Mouse (Mus musculus) cerebellum, postnatal 25 days (tissue): Measurements from ENCODE around the gene Syvn1.

Experiments used
- DNase-seq, 2 experiments: peaks; one replicate each; pipeline ENCODE4 v3.0.0; 2021; ENCODE audit warnings: mixed read lengths in 2 of 2

Syvn1 gene

GRCm38 (mm10) chr19:6046294-6047153 lies at the start of gene Syvn1:
Gene Syvn1, plus strand, starts transcription at chr19:6046576.
- peak; percentile 93 to 95 for DNase-seq

- no peak for DNase-seq
These were observed 48.2 kb upstream of the Syvn1 start for GRCm38 (mm10) chr19:5998180-5998579.

- no peak for DNase-seq
These were observed 46.4 kb upstream of the Syvn1 start for GRCm38 (mm10) chr19:5999969-6000368.

- DNase-seq, result no peak
These were observed 40.8 kb upstream of the Syvn1 start for GRCm38 (mm10) chr19:6005541-6005940.

- DNase-seq, result no peak
These were observed 39.4 kb upstream of the Syvn1 start for GRCm38 (mm10) chr19:6007013-6007412.

- DNase-seq, result no peak
These were observed 37.2 kb upstream of the Syvn1 start for GRCm38 (mm10) chr19:6009137-6009536.

GRCm38 (mm10) chr19:6013691-6014090 lies 32.7 kb upstream of the Syvn1 start:
- no peak for DNase-seq

GRCm38 (mm10) chr19:6014991-6015510 lies 31.3 kb upstream of the Syvn1 start:
- DNase-seq, result peak; percentile 67 to 76

GRCm38 (mm10) chr19:6015511-6016315 lies 30.7 kb upstream of the Syvn1 start, which contains the start of gene Capn1:
Gene Capn1, minus strand, starts transcription at chr19:6015897.
- DNase-seq, result peak; percentile 76 to 78

GRCm38 (mm10) chr19:6016532-6016931 lies 29.8 kb upstream of the Syvn1 start:
- DNase-seq, result no peak

GRCm38 (mm10) chr19:6018142-6019089 lies 28.0 kb upstream of the Syvn1 start:
- peak; percentile 88 to 94 for DNase-seq

GRCm38 (mm10) chr19:6020276-6020675 lies 26.1 kb upstream of the Syvn1 start:
- DNase-seq, result no peak

- no peak for DNase-seq
These were observed 23.3 kb upstream of the Syvn1 start for GRCm38 (mm10) chr19:6023059-6023458.

GRCm38 (mm10) chr19:6023930-6024329 lies 22.4 kb upstream of the Syvn1 start:
- no peak for DNase-seq

- no peak for DNase-seq
These were observed 17.4 kb upstream of the Syvn1 start for GRCm38 (mm10) chr19:6028991-6029390.

- no peak for DNase-seq
These were observed 16.9 kb upstream of the Syvn1 start for GRCm38 (mm10) chr19:6029426-6029825.

- DNase-seq, result no peak
These were observed 15.7 kb upstream of the Syvn1 start for GRCm38 (mm10) chr19:6030520-6031280.

GRCm38 (mm10) chr19:6035966-6036585 lies 10.3 kb upstream of the Syvn1 start:
- no peak for DNase-seq

- no peak for DNase-seq
These were observed 8.7 kb upstream of the Syvn1 start for GRCm38 (mm10) chr19:6037695-6038094.

- peak in 1 of 2 experiments; percentile 6 for DNase-seq
These were observed 8.1 kb upstream of the Syvn1 start for GRCm38 (mm10) chr19:6038326-6038725.

GRCm38 (mm10) chr19:6040002-6040401 lies 6.4 kb upstream of the Syvn1 start:
- DNase-seq, result no peak
